Mouse (Mus musculus) bone marrow, adult 2 months (tissue): ENCODE results near the gene Brip1. TPM values are rescaled to one million over a fixed set of nuclear protein-coding genes. Genes with fewer than 3 reads are reported as not detected.

ENCODE experiments used
- H3K27ac ChIP-seq: fragments of 200-500 bp; 2 replicates; pipeline ENCODE4 v1.5.1; 2012; ENCODE audit warnings: low read depth, mild to moderate bottlenecking, control low read depth, inconsistent platforms, low read length; ENCODE audit not compliant: control insufficient read depth, poor library complexity, insufficient read depth
- H3K4me1 ChIP-seq: fragments of 200-500 bp; 2 replicates; pipeline ENCODE4 v1.6.1; 2011; ENCODE audit warnings: low read length; ENCODE audit not compliant: control insufficient read depth, insufficient read depth
- H3K4me3 ChIP-seq: fragments of 200-500 bp; replicated peaks from 2 replicates; pipeline ENCODE3; 2011; ENCODE audit warnings: mild to moderate bottlenecking, low read depth, low read length, control low read depth; ENCODE audit not compliant: control insufficient read depth
- CTCF ChIP-seq: fragments of 200-500 bp; IDR thresholded peaks from 2 replicates; pipeline ENCODE4 v1.5.1; 2011; ENCODE audit warnings: low read length, control low read depth; ENCODE audit not compliant: control insufficient read depth, insufficient read depth
- POLR2A ChIP-seq: fragments of 200-500 bp; IDR thresholded peaks from 2 replicates; pipeline ENCODE4 v1.6.1; 2011; ENCODE audit warnings: low read depth, mild to moderate bottlenecking, control low read depth, low read length, borderline replicate concordance; ENCODE audit not compliant: control insufficient read depth
- WGBS: fragments of 180-500 bp; shearing (Covaris S2); methylation state at CpG from one replicate; pipeline ENCODE4 v1.1.7; 2018; 5-methylcytosine and 5-hydroxymethylcytosine counted together
- polyA plus RNA-seq: library from polyadenylated mRNA; stranded (reverse); fragments of >200 nt; gene quantifications from 2 replicates; pipeline ENCODE4 v1.2.4, GENCODE M21; 2011; ENCODE audit warnings: low replicate concordance; ENCODE audit not compliant: missing spikeins, insufficient read depth, insufficient read length

Gene Brip1
- polyA plus RNA-seq, 1 experiment: 6.6 TPM

DNA sequence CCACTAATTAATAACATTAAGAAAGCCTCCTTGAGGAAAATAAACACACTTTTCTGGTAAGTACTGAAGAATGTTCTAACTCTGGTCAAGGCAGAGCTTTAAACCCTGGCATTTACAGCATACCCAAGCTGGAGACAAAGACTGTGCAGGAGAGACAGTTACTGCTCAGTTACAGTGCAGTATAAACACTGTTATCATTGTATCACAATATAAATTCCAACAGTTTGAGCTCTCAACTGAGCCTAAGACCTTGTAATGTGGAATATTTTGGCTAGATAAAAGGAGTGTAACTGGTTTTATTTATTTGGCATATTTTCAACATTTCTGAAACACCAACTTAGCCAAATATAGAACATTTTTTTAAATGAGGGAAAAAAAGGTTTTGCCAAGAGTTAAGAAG lies 112.2 kb downstream of the Brip1 start:
- TF ChIP-seq POLR2A (no peak), CTCF (no peak)
- Histone ChIP-seq H3K4me1 (no peaks in the 10 kb centered on the region), H3K4me3 (no peak overlapping the region), H3K27ac (no peak overlapping the region)

DNA sequence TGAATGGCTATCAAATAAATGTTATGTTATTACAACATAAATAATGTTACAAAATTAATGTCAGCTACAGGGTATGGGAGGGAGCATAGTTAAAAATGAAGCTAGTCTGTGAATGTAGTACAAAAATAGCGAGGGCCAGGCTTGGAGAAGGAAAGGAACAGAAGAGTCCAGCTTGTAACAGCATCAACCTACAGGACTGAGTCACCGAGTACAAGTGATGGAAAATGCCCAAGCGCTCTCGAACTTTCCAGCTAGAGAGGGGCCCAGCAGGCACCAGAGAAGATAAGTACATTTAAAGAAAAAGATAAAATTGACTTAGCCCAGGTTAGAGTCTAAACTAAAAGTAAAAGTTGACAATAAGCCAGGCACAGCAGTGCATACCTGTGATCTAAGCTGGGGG lies 116.5 kb downstream of the Brip1 start:
- Histone ChIP-seq H3K27ac (no peak overlapping the region), H3K4me3 (no peak overlapping the region), H3K4me1 (no peaks in the 10 kb centered on the region)
- no peak for TF ChIP-seq POLR2A
- no peak for TF ChIP-seq CTCF
- WGBS: 80% methylated on average over 4 of the region's 4 CpGs

DNA sequence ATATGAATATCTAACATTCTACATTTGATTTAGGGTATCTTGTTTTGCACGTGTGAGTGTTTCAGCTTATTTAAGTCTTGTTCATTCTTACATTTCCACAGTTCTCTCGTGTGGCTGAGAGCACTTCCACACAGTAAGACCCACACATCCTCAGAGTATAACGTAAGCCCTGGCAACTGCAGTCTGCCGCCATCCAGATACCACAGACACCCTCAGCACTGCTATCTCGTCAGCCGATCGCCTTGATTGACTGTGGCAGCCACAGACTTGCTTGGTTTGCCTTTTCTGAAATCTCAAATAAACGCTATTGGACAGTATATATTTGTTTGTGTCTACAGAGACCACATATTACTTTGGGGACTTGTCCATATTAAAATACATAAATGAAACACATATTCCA lies 123.0 kb downstream of the Brip1 start:
- TF ChIP-seq POLR2A (no peak), CTCF (no peak)
- no peak overlapping the region for H3K4me3 ChIP-seq
- WGBS: 64% methylated on average over 8 of the region's 8 CpGs
- no peak overlapping the region for H3K27ac ChIP-seq
- no peaks in the 10 kb centered on the region; the same call in 1 of the 2 replicates for H3K4me1 ChIP-seq

DNA sequence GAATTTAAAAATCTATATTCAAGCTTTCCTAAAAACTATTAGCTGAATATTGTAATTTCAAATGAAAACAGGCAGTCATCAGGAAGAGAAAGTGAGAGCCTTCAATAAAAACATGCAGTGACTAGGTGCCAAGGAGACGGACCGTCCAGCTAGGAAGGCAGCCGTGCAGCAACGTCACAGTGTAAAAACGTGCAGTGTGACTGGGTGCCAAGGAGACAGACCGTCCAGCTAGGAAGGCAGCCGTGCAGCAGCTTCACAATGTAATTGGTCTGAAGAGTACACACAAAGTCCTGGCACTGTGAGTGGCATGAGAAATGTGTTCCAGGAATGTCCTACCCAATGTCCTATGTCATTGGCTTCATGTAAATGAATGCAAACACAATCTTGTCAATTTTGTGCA lies 124.0 kb downstream of the Brip1 start:
- H3K4me1 ChIP-seq: no peaks in the 10 kb centered on the region; the same call in 1 of the 2 replicates

DNA sequence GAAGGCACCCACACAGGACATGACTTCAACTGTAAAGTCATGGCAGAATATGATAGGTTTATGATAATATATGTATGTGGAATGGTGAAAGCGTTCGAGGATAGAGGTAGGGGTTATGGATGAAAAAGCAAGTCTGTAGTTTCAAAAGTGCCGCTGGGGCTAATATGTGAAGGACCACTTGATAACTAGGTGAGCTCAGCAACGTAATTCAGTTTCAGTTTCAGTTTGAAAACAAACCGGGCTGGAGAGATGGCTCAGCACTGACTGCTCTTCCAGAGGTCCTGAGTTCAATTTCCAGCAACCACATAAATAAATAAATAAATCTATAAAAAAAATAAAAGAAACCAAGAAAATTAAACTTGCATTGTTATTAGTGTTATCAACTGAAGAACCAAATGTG lies 124.6 kb downstream of the Brip1 start:
- no peak overlapping the region for H3K4me3 ChIP-seq
- 76% methylated on average over 5 of the region's 5 CpGs for WGBS
- TF ChIP-seq CTCF (no peak), POLR2A (no peak)
- no peak overlapping the region for H3K27ac ChIP-seq
- H3K4me1 ChIP-seq: no peaks in the 10 kb centered on the region; the same call in 1 of the 2 replicates

More for the DNA sequence above, 124.0 kb downstream of the Brip1 start:
- WGBS: 91% methylated on average over 7 of the region's 7 CpGs
- Histone ChIP-seq H3K27ac (no peak overlapping the region), H3K4me3 (no peak overlapping the region)
- TF ChIP-seq CTCF (no peak), POLR2A (no peak)

DNA sequence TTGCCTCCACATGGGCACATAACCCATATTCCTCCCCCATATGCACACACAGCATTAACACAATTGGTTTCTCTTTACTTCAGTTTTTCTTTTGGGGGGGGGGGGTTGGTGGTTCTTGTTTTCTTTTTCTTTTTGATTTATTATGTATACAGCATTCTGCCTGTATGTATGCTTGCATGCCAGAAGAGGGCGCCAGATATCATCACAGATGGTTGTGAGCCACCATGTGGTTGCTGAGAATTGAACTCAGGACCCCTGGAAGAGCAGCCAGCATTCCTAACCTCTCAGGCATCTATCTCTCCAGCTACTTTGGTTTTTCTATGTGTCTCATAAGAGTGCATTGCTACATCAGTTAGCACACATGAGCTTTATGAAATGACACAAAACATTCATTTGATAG lies 125.6 kb downstream of the Brip1 start:
- Histone ChIP-seq H3K27ac (no peak overlapping the region), H3K4me3 (no peak overlapping the region), H3K4me1 (no peaks in the 10 kb centered on the region; the same call in 1 of the 2 replicates)
- 61% methylated on average over 1 of the region's 1 CpGs for WGBS
- TF ChIP-seq CTCF (peak; percentile 14; the same call in 1 of the 2 replicates), POLR2A (no peak)

DNA sequence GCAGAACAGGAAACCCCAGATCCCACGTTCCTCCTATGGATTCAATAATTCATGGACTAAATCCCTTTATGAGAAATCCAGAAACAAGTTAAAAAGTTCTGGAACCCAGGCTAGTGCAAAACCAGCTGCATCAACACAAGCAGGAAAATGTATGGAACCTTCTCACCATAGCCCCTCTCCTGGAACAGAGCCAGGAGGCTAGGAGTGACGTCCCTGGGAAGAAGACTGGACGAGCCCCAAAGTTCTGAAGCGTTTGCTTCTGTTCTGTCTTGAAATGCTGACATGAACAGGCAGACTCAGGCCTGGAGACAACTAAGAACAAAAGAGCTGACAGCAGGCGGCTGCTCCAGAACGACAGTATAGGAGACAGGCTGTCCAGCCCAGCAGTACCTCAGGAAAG lies 132.3 kb downstream of the Brip1 start:
- Histone ChIP-seq H3K4me1 (no peaks in the 10 kb centered on the region), H3K27ac (no peak overlapping the region), H3K4me3 (no peak overlapping the region)
- WGBS: 85% methylated on average over 6 of the region's 6 CpGs
- no peak for TF ChIP-seq CTCF
- TF ChIP-seq POLR2A: no peak

DNA sequence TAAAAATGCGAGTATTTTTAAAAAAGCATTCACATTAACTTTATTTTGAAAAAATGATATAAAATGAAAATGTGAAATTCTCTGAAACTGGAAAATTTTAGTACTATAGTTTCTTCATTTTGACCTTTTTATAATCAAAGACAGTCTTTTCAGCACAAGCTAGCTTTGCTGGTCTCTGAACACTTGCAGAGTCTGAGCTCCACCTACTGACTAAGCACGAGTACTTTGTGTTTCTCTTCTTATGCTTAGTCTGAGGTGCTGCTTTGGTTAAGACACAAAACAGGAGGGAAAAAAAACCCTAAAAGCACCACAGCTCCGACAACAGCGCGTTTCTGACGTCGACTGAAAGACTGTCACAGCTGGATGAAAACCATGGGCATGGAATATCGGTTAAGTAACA lies 133.8 kb downstream of the Brip1 start:
- no peak overlapping the region for H3K27ac ChIP-seq
- 91% methylated on average over 8 of the region's 8 CpGs for WGBS
- no peak for TF ChIP-seq CTCF
- no peak for TF ChIP-seq POLR2A
- no peak overlapping the region for H3K4me3 ChIP-seq
- H3K4me1 ChIP-seq: no peaks in the 10 kb centered on the region

DNA sequence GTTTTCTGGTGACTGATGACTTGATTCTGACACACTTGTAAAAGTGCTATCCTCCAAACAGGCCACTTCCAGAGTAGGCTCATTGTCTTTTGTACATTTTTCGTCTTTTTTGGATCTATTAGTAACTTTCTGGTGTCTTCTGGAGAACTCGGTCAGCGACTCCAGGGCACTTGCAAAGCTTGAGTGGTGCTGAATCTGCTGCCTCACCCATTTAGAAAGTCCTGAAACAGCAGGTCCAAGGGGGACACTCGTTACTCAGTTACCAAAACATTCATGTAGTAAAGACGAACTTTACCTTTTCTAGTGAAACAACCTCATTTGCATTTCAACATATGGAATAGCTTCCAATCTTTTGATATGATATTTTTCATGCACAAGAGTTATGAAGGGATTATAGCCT lies 136.1 kb downstream of the Brip1 start:
- H3K27ac ChIP-seq: no peak overlapping the region
- no peak overlapping the region for H3K4me3 ChIP-seq
- TF ChIP-seq CTCF (no peak), POLR2A (no peak)
- WGBS: 85% methylated on average over 5 of the region's 5 CpGs
- H3K4me1 ChIP-seq: no peaks in the 10 kb centered on the region

DNA sequence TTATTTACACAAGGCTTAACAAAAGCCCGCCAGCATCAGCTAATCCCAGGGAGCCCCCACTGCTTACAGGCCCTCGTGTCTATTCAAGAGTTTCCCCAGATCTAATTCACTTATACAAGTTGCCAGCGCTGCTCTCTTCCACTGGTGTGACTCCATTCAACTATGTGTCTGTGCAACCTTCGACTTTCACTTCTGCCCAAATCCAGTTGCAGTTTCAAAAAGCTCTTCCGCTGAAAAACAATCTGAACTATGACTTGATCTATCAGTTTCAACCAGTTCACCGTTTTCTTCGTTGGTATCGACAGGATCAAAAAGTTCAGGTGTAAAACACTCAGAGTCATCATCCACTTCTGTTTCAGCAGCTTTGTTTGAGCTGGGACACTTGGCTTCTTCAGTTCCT lies 139.8 kb downstream of the Brip1 start:
- 88% methylated on average over 8 of the region's 8 CpGs for WGBS
- no peak overlapping the region for H3K27ac ChIP-seq
- no peak overlapping the region for H3K4me3 ChIP-seq
- no peaks in the 10 kb centered on the region for H3K4me1 ChIP-seq
- TF ChIP-seq CTCF (no peak), POLR2A (no peak)
